Mouse (Mus musculus) bone marrow, adult 2 months (tissue): Measurements from ENCODE around the gene Pkd1l2.

ENCODE experiments used
- CTCF ChIP-seq: fragments of 200-500 bp; IDR thresholded peaks from 2 replicates; pipeline ENCODE4 v1.5.1; 2011; ENCODE audit warnings: low read length, control low read depth; ENCODE audit not compliant: control insufficient read depth, insufficient read depth
- POLR2A ChIP-seq: fragments of 200-500 bp; IDR thresholded peaks from 2 replicates; pipeline ENCODE4 v1.6.1; 2011; ENCODE audit warnings: low read depth, mild to moderate bottlenecking, control low read depth, low read length, borderline replicate concordance; ENCODE audit not compliant: control insufficient read depth

GRCm38 (mm10) chr8:117085521-117085920 lies 3.3 kb upstream of the Pkd1l2 start:
- TF ChIP-seq POLR2A (no peak), CTCF (no peak)
